Mouse (Mus musculus): ENCODE results near the gene Rims1. TPM values are rescaled to one million over a fixed set of nuclear protein-coding genes. Genes with fewer than 3 reads are reported as not detected.

The Rims1 gene
- total RNA-seq, 2 experiments from 2014 or later: 0.25 TPM; not detected in 1

DNA sequence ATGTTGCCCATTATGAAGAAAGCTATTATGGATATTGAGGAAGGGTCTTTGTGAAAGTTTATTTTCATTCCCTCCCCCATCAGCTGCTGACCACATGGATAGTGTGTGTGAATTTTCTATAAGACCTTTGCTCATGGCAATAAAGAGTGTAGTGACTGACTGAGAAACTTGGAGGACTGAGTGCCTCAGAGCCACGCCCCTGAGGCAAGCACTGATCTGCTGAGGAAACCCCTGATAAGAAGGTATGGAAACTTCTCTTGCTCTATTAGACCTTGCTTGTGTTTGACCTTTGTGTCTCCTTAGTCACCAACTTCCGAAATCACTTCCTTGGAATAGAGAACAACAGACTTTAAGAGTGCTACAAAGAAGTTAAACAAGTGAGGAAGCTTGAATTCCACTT, 55.3 kb downstream of the Rims1 start:
- no peak for TF ChIP-seq CTCF (IDR thresholded peaks at IDR 0.05)

DNA sequence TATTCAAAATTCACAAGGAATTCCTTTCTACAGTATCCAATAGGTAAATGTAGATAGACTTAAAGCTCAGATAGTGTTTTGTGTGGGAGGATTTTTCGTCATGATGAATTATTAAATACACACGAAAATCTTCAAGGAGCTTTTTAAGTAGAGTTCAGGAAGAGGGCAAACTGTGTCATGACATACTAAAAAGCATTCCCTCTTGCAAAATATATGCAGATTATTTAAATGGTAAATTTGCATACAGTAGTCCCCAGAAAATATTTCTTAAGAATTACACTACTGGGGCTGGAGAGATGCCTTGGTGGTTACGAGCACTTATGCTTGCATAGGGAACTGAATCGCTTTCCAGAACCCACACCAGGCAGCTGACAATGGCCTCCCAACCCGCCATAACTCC, 61.1 kb downstream of the Rims1 start:
- H3K4me3 ChIP-seq: no peak overlapping the region
- DNase-seq: no peak
- intact Hi-C loops (cut with DNase I): no loop called here
- H3K27ac ChIP-seq: no peak overlapping the region
- TF ChIP-seq CTCF (IDR thresholded peaks at IDR 0.05): no peak

More for the DNA sequence above, 55.3 kb downstream of the Rims1 start:
- Histone ChIP-seq H3K4me3 (no peak overlapping the region), H3K27ac (no peak overlapping the region)
- no peak for DNase-seq
- intact Hi-C loops (cut with DNase I): no loop called here

DNA sequence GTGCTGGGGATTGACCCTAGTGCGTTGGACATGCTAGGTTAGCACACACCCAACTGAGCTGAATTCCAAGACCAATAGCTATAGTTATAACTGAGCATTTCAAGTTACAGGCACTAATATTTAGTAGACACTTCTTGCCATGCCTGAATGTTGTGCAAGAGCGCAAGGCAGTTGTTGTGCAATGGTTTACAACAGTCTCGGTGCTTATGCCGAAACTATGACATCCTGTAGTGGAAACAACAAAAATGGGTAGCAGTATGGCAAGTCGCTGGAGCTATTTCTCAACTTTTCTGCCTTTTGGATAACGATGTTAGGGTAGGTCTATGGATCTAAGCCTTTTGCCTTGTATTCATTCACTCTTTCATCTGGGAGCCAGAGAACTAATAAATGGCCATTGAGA, 68.3 kb downstream of the Rims1 start:
- DNase-seq: no peak
- Histone ChIP-seq H3K4me3 (no peak overlapping the region), H3K27ac (no peak overlapping the region)
- intact Hi-C loops (cut with DNase I): no loop called here
- no peak for TF ChIP-seq CTCF (IDR thresholded peaks at IDR 0.05)

DNA sequence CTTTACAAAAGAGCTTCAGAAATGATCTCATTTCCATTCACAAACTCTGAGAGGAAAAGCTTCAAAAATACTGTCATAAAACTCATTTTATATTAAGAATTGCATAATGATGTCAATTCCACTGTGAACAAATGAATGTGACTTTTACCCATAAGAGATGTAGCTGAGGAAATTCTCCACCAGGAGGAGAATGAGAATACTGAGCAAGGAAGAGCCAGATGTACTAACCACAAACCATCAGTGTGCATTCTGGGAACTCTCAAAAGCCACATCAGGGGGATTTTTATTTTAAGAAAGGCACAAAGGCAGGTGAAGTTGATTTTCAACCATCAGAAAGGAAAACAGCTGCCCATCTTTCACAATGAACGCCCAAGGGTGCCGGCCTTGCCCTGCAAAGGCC, 71.4 kb downstream of the Rims1 start:
- Histone ChIP-seq H3K4me3 (no peak overlapping the region), H3K27ac (no peak overlapping the region)
- intact Hi-C loops (cut with DNase I): no loop called here
- no peak for TF ChIP-seq CTCF (IDR thresholded peaks at IDR 0.05)
- no peak for DNase-seq

DNA sequence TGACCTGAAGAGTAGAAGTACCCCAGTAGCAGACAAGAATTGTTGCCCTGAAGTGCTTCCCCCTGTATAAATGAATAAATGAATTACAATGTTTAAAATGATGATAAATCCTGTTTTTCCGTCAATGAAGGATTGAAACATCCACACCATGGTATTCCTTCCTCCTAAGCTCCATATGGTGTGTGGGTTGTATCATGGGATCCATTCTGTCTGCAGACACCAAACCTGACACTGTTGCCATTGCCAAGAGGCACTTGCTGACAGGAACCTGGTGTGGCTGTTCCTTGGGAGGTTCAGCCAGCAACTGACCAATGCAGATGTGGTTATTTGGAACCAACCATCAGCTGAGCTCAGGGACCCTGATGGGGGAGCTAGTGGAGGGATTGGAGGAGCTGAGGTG, 72.5 kb downstream of the Rims1 start:
- DNase-seq: no peak
- no peak for TF ChIP-seq CTCF (IDR thresholded peaks at IDR 0.05)
- intact Hi-C loops (cut with DNase I): no loop called here
- no peak overlapping the region for H3K27ac ChIP-seq
- no peak overlapping the region for H3K4me3 ChIP-seq

DNA sequence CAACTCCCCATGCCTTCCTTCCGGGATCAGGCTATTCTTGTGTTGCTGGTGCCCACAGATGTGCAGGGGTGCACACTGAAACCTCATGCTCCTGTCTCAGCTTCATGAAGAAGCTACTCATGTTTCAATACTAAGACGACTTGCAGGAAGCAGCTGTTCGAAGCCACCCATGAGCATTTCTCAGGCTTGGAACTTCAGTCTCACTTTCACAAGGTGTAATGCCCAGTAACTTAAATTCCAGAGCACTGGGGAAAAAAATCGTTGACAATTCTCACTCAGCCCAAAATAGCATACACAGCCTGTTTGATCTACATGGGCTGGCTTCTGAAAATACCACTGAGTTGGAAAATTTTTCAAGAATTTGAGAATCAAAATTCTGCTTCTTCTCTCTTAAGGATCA, 77.6 kb downstream of the Rims1 start:
- Histone ChIP-seq H3K4me3 (no peak overlapping the region), H3K27ac (no peak overlapping the region)
- DNase-seq: no peak
- no peak for TF ChIP-seq CTCF (IDR thresholded peaks at IDR 0.05)
- intact Hi-C loops (cut with DNase I): no loop called here

DNA sequence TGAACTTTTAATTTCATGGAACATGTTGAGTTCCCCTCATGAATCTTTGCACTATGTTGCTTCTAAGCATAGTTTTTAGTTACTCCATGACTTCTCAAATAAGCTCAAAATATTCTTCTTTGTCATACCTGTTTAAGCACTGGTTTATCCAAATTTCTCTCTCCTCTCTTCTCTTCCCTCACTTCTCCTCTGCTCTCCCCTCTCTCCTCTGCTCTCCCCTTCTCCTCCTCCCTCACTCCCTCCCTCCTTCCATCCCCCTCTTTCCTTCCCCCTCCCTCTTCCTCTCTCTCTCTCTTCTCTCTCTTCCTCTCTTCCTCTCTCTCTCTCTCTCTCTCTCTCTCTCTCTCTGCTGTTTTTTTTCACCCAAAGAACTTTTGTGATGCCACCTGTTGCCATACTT, 84.1 kb downstream of the Rims1 start:
- no peak overlapping the region for H3K4me3 ChIP-seq
- intact Hi-C loops (cut with DNase I): no loop called here
- DNase-seq: no peak
- no peak for TF ChIP-seq CTCF (IDR thresholded peaks at IDR 0.05)
- no peak overlapping the region for H3K27ac ChIP-seq

DNA sequence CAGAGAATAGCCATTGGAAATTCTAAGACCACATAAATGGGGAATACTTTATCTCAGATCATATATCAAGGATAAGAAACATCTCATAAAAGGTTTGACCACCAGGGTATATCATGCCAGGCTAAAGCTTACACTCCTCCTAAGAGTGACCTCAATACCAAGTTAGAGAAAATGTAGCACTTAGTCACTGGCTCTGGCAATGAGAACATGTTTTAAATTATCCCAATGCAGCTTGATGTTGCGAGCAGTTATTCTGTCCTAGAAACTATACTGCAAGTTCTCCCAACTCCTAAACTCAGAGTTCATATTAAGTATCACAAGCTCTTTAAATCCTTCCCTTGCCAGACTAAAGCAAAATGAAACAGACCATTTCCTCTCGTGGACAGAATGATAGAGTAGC, 85.1 kb downstream of the Rims1 start:
- no peak overlapping the region for H3K4me3 ChIP-seq
- no peak overlapping the region for H3K27ac ChIP-seq
- no peak for DNase-seq
- intact Hi-C loops (cut with DNase I): no loop called here
- no peak for TF ChIP-seq CTCF (IDR thresholded peaks at IDR 0.05)

DNA sequence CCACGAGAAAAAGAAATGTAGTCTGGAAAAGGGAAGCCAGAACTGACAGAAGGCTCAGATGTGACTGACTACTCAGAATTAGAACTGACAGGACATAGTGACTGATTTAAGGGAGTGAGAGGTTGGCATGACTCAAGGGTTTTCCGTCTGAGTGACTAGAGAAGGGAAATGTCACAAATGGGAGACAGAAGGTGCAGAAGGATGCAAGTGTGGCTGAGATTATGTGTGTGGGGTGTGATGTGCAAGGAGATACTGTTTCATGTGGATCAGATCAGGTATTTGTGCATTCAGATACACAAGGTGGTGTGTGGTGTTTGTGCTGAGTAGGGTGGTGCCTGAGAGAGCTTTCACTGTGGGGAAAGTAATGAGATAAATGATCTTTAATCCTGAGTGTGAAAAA, 96.3 kb downstream of the Rims1 start:
- DNase-seq: no peak
- Histone ChIP-seq H3K27ac (no peak overlapping the region), H3K4me3 (no peak overlapping the region)
- TF ChIP-seq CTCF (IDR thresholded peaks at IDR 0.05): no peak
- intact Hi-C loops (cut with DNase I): no loop called here

DNA sequence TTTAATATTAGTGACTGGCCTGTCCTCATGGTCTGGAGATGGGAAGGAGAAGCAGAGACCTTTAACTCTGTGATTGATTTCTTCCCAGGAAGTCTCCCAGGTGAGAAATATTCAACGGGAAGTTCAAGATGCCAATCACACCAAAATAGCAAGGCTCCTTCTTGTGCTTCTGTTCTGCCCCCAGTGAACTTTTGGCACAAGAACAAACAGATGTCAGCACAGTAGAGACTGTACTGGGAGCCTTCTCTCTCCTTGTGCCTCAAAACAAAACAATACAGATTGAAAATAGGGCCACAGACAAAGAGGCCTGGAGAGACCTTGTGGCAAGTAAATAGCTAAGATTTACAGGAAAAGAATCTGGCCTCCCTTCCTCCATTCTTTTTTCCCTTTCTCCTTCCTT, 110.7 kb downstream of the Rims1 start:
- DNase-seq: no peak
- no peak overlapping the region for H3K27ac ChIP-seq
- intact Hi-C loops (cut with DNase I): no loop called here
- H3K4me3 ChIP-seq: no peak overlapping the region
- no peak for TF ChIP-seq CTCF (IDR thresholded peaks at IDR 0.05)

DNA sequence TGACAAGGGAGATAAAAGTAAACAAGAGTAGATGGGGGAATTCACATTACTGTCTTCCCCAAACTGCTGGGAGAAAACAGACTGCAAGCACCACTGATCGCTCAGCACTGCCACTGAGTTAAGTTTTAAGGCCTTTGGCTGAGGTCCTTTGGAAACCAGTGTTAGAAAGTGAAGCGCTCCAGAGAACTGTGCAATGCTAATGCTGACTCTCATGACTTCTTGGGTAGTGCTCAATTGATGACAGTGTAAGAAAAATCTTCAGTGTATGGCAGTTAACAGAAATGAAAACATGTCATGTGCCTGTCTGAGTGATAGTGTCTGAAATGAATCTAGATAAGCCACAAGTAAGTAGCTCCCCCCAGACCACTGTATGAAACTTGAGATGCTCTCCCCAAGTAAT, 111.3 kb downstream of the Rims1 start:
- no peak for DNase-seq
- intact Hi-C loops (cut with DNase I): no loop called here
- Histone ChIP-seq H3K27ac (no peak overlapping the region), H3K4me3 (no peak overlapping the region)
- no peak for TF ChIP-seq CTCF (IDR thresholded peaks at IDR 0.05)

DNA sequence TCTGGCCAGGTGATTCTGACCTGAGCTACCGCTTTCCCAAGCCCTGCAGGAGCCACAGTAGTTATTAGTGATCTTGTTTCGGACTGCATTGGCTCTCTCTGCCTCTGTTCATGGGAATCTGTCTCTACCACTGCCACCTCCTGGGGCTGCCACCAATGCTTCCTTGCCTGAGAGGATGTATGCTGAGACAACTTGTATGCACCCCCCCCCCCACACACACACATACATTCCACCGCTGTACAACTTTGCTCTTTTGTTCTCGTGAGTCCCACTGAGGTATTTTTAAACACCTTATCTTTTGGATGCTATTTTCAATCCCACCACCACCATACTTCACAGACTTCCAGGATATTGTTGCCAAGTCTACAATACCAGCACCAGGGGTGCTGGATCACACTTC, 122.3 kb downstream of the Rims1 start:
- intact Hi-C loops (cut with DNase I): no loop called here
- TF ChIP-seq CTCF (IDR thresholded peaks at IDR 0.05): no peak
- DNase-seq: no peak
- Histone ChIP-seq H3K27ac (no peak overlapping the region), H3K4me3 (no peak overlapping the region)

DNA sequence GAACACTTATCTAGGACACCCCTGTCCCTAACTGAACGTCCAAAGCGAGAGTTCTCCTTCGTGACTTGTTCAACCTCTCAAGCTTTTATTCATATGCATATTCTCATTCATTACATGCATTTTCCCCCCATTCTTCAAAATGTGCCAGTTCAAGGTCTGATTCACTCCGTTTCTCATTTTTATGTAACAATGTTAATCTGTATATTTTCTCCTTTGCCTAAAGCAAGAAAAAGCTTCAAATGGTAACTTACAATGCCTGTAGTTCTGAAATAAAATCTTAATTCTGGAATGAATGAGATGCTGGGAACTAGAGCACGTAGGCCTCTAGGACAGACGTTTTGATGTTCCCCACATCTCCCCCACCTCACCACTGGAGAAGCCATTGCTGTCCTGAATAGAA, 141.6 kb downstream of the Rims1 start:
- Histone ChIP-seq H3K4me3 (no peak overlapping the region), H3K27ac (no peak overlapping the region)
- DNase-seq: no peak
- no peak for TF ChIP-seq CTCF (IDR thresholded peaks at IDR 0.05)
- intact Hi-C loops (cut with DNase I): no loop called here

DNA sequence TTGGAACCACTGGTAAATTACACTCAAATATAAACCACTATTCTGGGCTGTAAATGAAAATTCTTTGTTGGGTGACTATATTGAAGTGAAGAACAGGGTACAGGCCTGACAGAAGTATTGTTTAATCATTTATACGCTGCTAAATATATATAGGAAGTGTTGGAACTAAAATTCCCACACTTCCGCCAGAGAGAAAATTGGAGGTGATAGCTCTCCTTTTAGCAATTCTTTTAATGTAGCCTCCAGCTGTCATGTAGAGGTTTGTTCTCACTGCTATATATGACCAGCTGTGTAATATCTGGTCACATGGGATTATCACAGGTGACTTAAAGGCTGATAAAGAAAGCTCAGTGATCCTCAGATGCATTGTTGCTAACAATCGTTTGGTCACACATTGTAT, 144.0 kb downstream of the Rims1 start:
- TF ChIP-seq CTCF (IDR thresholded peaks at IDR 0.05): no peak
- intact Hi-C loops (cut with DNase I): no loop called here
- Histone ChIP-seq H3K4me3 (no peak overlapping the region), H3K27ac (no peak overlapping the region)
- DNase-seq: no peak

DNA sequence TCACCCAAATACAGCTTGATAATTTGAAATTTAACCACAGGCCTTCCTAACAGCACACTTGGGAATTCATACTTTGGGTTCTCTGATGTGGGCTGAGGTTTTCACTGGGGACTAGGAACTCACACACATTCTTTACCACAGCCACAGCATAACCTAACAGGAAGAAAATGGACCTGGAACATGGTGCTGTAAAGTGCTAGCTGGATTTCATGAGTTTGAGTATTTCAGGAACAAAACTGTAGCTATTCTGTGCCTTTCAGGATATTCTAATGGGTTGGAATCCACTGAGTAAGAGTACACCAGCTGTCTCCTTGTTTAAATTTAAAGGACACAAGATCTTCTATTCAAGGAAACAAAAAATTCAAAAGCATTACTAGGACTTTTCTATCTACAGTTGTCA, 149.8 kb downstream of the Rims1 start:
- no peak for TF ChIP-seq CTCF (IDR thresholded peaks at IDR 0.05)
- Histone ChIP-seq H3K4me3 (no peak overlapping the region), H3K27ac (no peak overlapping the region)
- DNase-seq: no peak
- intact Hi-C loops (cut with DNase I): no loop called here

Measured in gastrocnemius, adult 2 months (tissue).